Mouse (Mus musculus): ENCODE results near the gene Gas7. TPM values are rescaled to one million over a fixed set of nuclear protein-coding genes. Genes with fewer than 3 reads are reported as not detected.

The Gas7 gene
- polyA plus RNA-seq, 1 experiment from 2014 or later, result 2.2 TPM

DNA sequence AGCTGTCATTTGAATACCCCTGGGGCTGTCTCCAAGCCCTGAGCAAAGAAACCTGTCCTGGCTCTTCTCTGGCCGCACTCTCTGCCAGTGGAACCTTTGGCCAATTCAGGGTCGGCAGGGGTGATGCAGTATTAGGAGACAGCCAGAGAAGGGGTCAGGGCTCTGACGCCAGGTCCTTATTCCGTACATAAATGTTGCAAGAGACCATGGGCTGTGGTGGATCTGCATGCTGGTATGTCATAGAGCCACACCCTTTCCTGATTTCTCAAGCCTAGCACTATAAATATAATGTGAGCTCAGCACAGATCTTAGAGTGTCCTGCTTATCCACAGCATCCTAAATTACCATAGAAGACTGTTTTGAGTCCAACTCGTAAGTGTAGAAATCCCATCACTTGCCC lies 104.3 kb downstream of the Gas7 start:
- H3K9me3 ChIP-seq (replicated peaks), result no peaks in the 10 kb centered on the region
- H3K9ac ChIP-seq, result no peak overlapping the region
- no peaks in the 10 kb centered on the region for H3K36me3 ChIP-seq (replicated peaks)
- H3K27me3 ChIP-seq, result no peaks in the 10 kb centered on the region
- H3K4me2 ChIP-seq, result no peak overlapping the region
- H3K4me1 ChIP-seq (replicated peaks), result peaks cover 28% of the 10 kb centered on the region
- no peak overlapping the region for H3K4me3 ChIP-seq (replicated peaks)
- no peak overlapping the region for H3K27ac ChIP-seq (replicated peaks)
- WGBS (ENCODE audit: insufficient replicate concordance), result 29% methylated on average over 5 of the region's 5 CpGs
- no peak for ATAC-seq (ENCODE audit: insufficient read depth)

- Histone ChIP-seq H3K9ac (no peak overlapping the region), H3K27me3 (no peaks in the 10 kb centered on the region), H3K4me2 (no peak overlapping the region), H3K9me3 (replicated peaks) (no peaks in the 10 kb centered on the region), H3K27ac (replicated peaks) (no peak overlapping the region), H3K4me3 (replicated peaks) (no peak overlapping the region), H3K4me1 (replicated peaks) (peaks cover 31% of the 10 kb centered on the region), H3K36me3 (replicated peaks) (no peaks in the 10 kb centered on the region)
- no peak for ATAC-seq (ENCODE audit: insufficient read depth)
- 25% methylated on average over 4 of the region's 4 CpGs for WGBS (ENCODE audit: insufficient replicate concordance)
Measured at GRCm38 (mm10) chr11:67561631-67562030, 106.4 kb downstream of the Gas7 start.

GRCm38 (mm10) chr11:67563141-67563540 lies 107.9 kb downstream of the Gas7 start:
- WGBS (ENCODE audit: insufficient replicate concordance), result 11% methylated on average over 5 of the region's 5 CpGs
- no peak overlapping the region for H3K4me2 ChIP-seq
- no peak overlapping the region for H3K27ac ChIP-seq (replicated peaks)
- H3K27me3 ChIP-seq, result no peaks in the 10 kb centered on the region
- H3K9me3 ChIP-seq (replicated peaks), result no peaks in the 10 kb centered on the region
- no peaks in the 10 kb centered on the region for H3K36me3 ChIP-seq (replicated peaks)
- H3K4me1 ChIP-seq (replicated peaks), result peaks cover 31% of the 10 kb centered on the region
- H3K9ac ChIP-seq, result no peak overlapping the region
- no peak overlapping the region for H3K4me3 ChIP-seq (replicated peaks)
- no peak for ATAC-seq (ENCODE audit: insufficient read depth)

GRCm38 (mm10) chr11:67564003-67564637 lies 108.9 kb downstream of the Gas7 start:
- H3K4me2 ChIP-seq, result no peak overlapping the region
- no peaks in the 10 kb centered on the region for H3K36me3 ChIP-seq (replicated peaks)
- 30% methylated on average over 8 of the region's 8 CpGs for WGBS (ENCODE audit: insufficient replicate concordance)
- no peaks in the 10 kb centered on the region for H3K27me3 ChIP-seq
- no peak overlapping the region for H3K9ac ChIP-seq
- peaks cover 25% of the 10 kb centered on the region for H3K4me1 ChIP-seq (replicated peaks)
- H3K9me3 ChIP-seq (replicated peaks), result no peaks in the 10 kb centered on the region
- no peak for ATAC-seq (ENCODE audit: insufficient read depth)
- no peak overlapping the region for H3K4me3 ChIP-seq (replicated peaks)
- no peak overlapping the region for H3K27ac ChIP-seq (replicated peaks)

- H3K36me3 ChIP-seq (replicated peaks), result no peaks in the 10 kb centered on the region
- H3K9me3 ChIP-seq (replicated peaks), result no peaks in the 10 kb centered on the region
- peaks cover 21% of the 10 kb centered on the region for H3K4me1 ChIP-seq (replicated peaks)
- H3K27ac ChIP-seq (replicated peaks), result no peak overlapping the region
- H3K4me3 ChIP-seq (replicated peaks), result no peak overlapping the region
- no peak overlapping the region for H3K9ac ChIP-seq
- H3K27me3 ChIP-seq, result no peaks in the 10 kb centered on the region
- H3K4me2 ChIP-seq, result no peak overlapping the region
- no peak for ATAC-seq (ENCODE audit: insufficient read depth)
- 74% methylated on average over 4 of the region's 4 CpGs for WGBS (ENCODE audit: insufficient replicate concordance)
Measured at GRCm38 (mm10) chr11:67565512-67565911, 110.3 kb downstream of the Gas7 start.

DNA sequence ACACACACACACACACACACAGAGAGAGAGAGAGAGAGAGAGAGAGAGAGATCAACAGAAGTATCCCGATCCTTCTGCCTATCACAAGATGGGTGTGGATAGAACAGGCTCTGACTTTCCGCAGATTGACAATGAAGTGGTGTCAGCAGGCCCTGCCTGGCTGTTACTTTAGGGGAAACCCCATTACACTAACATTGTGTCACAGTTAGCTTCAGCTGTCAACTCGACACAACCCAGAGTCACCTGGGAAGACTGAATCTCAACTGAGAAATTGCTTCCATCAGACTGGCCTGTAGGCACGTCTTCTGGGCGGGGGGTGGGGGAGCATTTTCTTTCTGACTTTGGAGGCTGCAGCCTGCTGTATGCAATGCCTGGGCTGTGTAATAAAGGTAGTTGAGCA lies 111.5 kb downstream of the Gas7 start:
- Histone ChIP-seq H3K27me3 (no peaks in the 10 kb centered on the region), H3K4me1 (replicated peaks) (peaks cover 21% of the 10 kb centered on the region), H3K4me2 (no peak overlapping the region), H3K4me3 (replicated peaks) (no peak overlapping the region), H3K9ac (no peak overlapping the region), H3K9me3 (replicated peaks) (no peaks in the 10 kb centered on the region), H3K27ac (replicated peaks) (no peak overlapping the region), H3K36me3 (replicated peaks) (no peaks in the 10 kb centered on the region)
- 61% methylated on average over 5 of the region's 5 CpGs for WGBS (ENCODE audit: insufficient replicate concordance)
- no peak for ATAC-seq (ENCODE audit: insufficient read depth)

DNA sequence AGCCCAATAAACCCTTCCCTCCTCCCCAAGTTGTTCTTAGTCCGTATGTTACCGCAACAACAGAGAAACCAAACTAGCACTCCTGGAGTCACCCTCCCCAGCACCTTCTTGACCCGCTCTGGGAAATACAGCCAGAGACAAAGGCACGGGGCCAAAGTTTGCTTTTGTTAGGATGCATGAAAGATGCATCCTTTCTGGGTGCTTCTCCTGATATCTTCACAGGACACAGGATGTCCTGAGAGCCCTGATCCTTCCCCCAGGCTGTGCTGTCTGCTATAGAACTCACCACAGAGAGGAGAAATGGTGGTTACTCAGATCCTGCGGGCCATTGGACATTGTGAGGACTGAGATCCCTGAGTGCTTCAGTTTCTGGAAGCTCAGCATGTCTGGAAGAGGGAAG lies 111.9 kb downstream of the Gas7 start:
- Histone ChIP-seq H3K9me3 (replicated peaks) (no peaks in the 10 kb centered on the region), H3K27ac (replicated peaks) (no peak overlapping the region), H3K27me3 (no peaks in the 10 kb centered on the region), H3K4me1 (replicated peaks) (peaks cover 21% of the 10 kb centered on the region), H3K36me3 (replicated peaks) (no peaks in the 10 kb centered on the region), H3K9ac (no peak overlapping the region), H3K4me3 (replicated peaks) (no peak overlapping the region), H3K4me2 (no peak overlapping the region)
- 60% methylated on average over 5 of the region's 5 CpGs for WGBS (ENCODE audit: insufficient replicate concordance)
- ATAC-seq (ENCODE audit: insufficient read depth), result no peak

- H3K9me3 ChIP-seq (replicated peaks), result no peaks in the 10 kb centered on the region
- H3K4me2 ChIP-seq, result no peak overlapping the region
- 60% methylated on average over 4 of the region's 4 CpGs for WGBS (ENCODE audit: insufficient replicate concordance)
- no peak overlapping the region for H3K9ac ChIP-seq
- no peak overlapping the region for H3K4me3 ChIP-seq (replicated peaks)
- H3K36me3 ChIP-seq (replicated peaks), result no peaks in the 10 kb centered on the region
- ATAC-seq (ENCODE audit: insufficient read depth), result no peak
- no peak overlapping the region for H3K27ac ChIP-seq (replicated peaks)
- H3K4me1 ChIP-seq (replicated peaks), result peaks cover 13% of the 10 kb centered on the region
- no peaks in the 10 kb centered on the region for H3K27me3 ChIP-seq
Measured at GRCm38 (mm10) chr11:67567991-67568390, 112.8 kb downstream of the Gas7 start.

GRCm38 (mm10) chr11:67568815-67569214 lies 113.6 kb downstream of the Gas7 start:
- H3K4me2 ChIP-seq, result no peak overlapping the region
- no peak overlapping the region for H3K27ac ChIP-seq (replicated peaks)
- H3K27me3 ChIP-seq, result no peaks in the 10 kb centered on the region
- H3K4me3 ChIP-seq (replicated peaks), result no peak overlapping the region
- peaks cover 8% of the 10 kb centered on the region for H3K4me1 ChIP-seq (replicated peaks)
- no peak for ATAC-seq (ENCODE audit: insufficient read depth)
- H3K36me3 ChIP-seq (replicated peaks), result no peaks in the 10 kb centered on the region
- WGBS (ENCODE audit: insufficient replicate concordance), result 48% methylated on average over 5 of the region's 5 CpGs
- no peaks in the 10 kb centered on the region for H3K9me3 ChIP-seq (replicated peaks)
- no peak overlapping the region for H3K9ac ChIP-seq

DNA sequence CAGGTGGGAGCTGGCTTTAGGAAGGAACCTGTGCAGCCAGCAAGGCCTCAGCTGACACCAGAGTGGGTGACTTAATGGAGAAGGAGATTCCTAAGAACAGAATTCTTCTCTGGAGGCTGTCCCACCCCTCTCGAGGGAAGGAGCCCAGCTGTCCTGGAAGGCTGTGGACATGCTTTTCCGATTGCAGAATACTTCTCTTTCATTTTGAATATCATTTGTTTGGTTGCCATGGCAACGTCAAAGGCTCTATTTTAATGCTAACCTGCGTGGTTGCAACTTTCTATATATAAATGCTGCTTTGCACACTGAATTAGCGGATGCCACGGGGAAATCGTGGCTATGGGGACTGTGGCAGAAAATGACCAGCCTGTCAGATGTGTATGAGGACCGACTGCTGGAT lies 115.7 kb downstream of the Gas7 start:
- no peak overlapping the region for H3K9ac ChIP-seq
- H3K27ac ChIP-seq (replicated peaks), result no peak overlapping the region
- H3K4me2 ChIP-seq, result no peak overlapping the region
- WGBS (ENCODE audit: insufficient replicate concordance), result 62% methylated on average over 8 of the region's 8 CpGs
- H3K4me3 ChIP-seq (replicated peaks), result no peak overlapping the region
- H3K36me3 ChIP-seq (replicated peaks), result no peaks in the 10 kb centered on the region
- no peaks in the 10 kb centered on the region; the same call in 1 of the 2 replicates for H3K4me1 ChIP-seq (replicated peaks)
- no peak for ATAC-seq (ENCODE audit: insufficient read depth)
- no peaks in the 10 kb centered on the region for H3K9me3 ChIP-seq (replicated peaks)
- H3K27me3 ChIP-seq, result no peaks in the 10 kb centered on the region

- no peak for ATAC-seq (ENCODE audit: insufficient read depth)
- Histone ChIP-seq H3K9me3 (replicated peaks) (no peaks in the 10 kb centered on the region), H3K27me3 (no peaks in the 10 kb centered on the region), H3K27ac (replicated peaks) (no peak overlapping the region), H3K4me1 (replicated peaks) (peaks cover 3% of the 10 kb centered on the region; the same call in 1 of the 2 replicates), H3K4me3 (replicated peaks) (no peak overlapping the region), H3K4me2 (no peak overlapping the region), H3K9ac (no peak overlapping the region), H3K36me3 (replicated peaks) (no peaks in the 10 kb centered on the region)
- WGBS (ENCODE audit: insufficient replicate concordance), result 69% methylated on average over 5 of the region's 5 CpGs
Measured at GRCm38 (mm10) chr11:67574344-67574743, 119.1 kb downstream of the Gas7 start.

DNA sequence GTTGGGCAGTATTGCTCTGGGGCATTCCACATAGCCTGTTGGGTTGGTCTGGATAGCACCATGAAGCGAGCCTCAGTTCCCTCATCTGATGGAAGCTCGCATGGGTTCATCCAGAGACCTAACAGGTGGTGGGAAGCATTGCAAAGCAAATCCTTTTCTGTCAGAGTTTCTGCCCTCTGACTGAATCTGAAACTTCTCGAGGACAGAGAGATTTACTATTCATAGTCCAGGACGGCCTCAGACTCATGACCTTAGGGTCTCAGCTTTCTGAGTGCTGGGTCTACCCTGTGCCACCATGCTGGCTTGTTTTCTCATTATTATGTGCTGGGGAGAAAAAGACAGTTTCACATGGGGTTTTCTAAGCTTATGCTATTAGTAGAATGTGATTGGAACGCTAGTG lies 122.2 kb downstream of the Gas7 start:
- WGBS (ENCODE audit: insufficient replicate concordance), result 44% methylated on average over 5 of the region's 5 CpGs

More for the DNA sequence above, 122.2 kb downstream of the Gas7 start:
- Histone ChIP-seq H3K27ac (replicated peaks) (no peak overlapping the region), H3K4me2 (no peak overlapping the region), H3K4me1 (replicated peaks) (peaks cover 3% of the 10 kb centered on the region; the same call in 1 of the 2 replicates), H3K36me3 (replicated peaks) (no peaks in the 10 kb centered on the region), H3K9ac (no peak overlapping the region), H3K4me3 (replicated peaks) (no peak overlapping the region), H3K27me3 (no peaks in the 10 kb centered on the region), H3K9me3 (replicated peaks) (no peaks in the 10 kb centered on the region)
- ATAC-seq (ENCODE audit: insufficient read depth), result no peak
